Mouse (Mus musculus): ENCODE data around the gene Herpud2.

GRCm38 (mm10) chr9:25124048-25124447 is 27.6 kb downstream of the Herpud2 start:
- TF ChIP-seq CTCF (IDR thresholded peaks at IDR 0.05; ENCODE audit: control insufficient read depth, insufficient read depth, insufficient replicate concordance, low read depth, low read length) (no peak), POLR2A (IDR thresholded peaks at IDR 0.05; ENCODE audit: control insufficient read depth, low read depth, low read length) (no peak)
